Mouse (Mus musculus): ENCODE measurements at regions not wholly inside any gene's neighbourhood (a gene's known extent, or its start where the extent isn't known, plus 50 kb on each side); places are given as distances from the start of the nearest gene placed in this dataset.

DNA sequence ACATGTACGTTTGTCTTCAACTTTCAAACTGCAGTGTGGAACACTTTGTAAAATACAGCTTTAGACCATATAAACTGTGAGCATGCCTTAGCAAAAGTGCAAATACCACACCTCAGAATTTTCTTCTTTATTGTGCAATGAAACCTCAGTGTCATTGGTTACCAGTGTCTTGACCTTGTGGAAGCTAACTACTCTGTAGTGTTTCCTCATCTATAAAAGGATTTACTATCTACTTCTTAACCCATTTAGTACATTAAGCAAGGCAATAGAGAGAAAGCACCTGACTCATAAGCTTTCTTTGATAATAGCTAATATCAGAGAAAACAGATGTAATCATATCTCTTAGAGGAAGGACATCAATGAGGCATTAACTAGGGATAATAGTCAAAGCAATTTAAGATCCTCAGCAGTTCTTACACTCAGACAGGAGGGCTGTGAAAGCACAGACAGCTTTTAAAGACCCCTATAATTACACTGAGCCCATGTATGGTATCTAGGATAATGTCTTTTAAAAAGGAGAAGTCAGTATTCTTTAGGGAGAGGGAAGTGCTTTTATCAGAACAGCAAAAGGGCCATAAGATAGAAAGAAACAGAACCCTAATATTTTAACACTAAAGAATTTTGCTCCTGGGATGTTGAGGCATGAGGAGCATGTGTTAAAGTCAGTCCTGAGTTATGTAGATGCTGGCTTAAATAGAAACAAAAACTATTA lies 260.2 kb downstream of the Tex13c3 start:
- TF ChIP-seq CTCF (IDR thresholded peaks at IDR 0.05; ENCODE audit: control insufficient read depth, insufficient read depth, low read length) (no peak), POLR2A (IDR thresholded peaks at IDR 0.05; ENCODE audit: borderline replicate concordance, control insufficient read depth, low read depth, low read length) (no peak)
